Mouse (Mus musculus) heart, embryonic 16.5 days (tissue): ENCODE results near the gene Cpb1. TPM values are rescaled to one million over a fixed set of nuclear protein-coding genes. Genes with fewer than 3 reads are reported as not detected.

ENCODE experiments used
- ATAC-seq: fragments of 200-750 bp; cut with Nextera tagmentation; replicated peaks from 2 replicates; pipeline ENCODE4 v1.8.0; 2017; ENCODE audit warnings: moderate number of reproducible peaks; ENCODE audit not compliant: insufficient read depth, low FRiP score; ENCODE audit errors: extremely low read depth
- H3K27ac ChIP-seq: fragments of 300-500 bp; sonication (generic); 2 replicates; pipeline ENCODE4 v1.5.1; 2014; ENCODE audit warnings: mild to moderate bottlenecking, low read length, control low read depth, moderate library complexity
- H3K27me3 ChIP-seq: fragments of 300-500 bp; sonication (generic); 2 replicates; pipeline ENCODE4 v1.6.1; 2014; ENCODE audit warnings: low read length, mixed read lengths; ENCODE audit not compliant: control insufficient read depth, insufficient read depth
- H3K36me3 ChIP-seq: fragments of 300-500 bp; sonication (generic); 2 replicates; pipeline ENCODE4 v1.6.1; 2014; ENCODE audit not compliant: control insufficient read depth, insufficient read depth
- H3K4me1 ChIP-seq: fragments of 300-500 bp; sonication (generic); 2 replicates; pipeline ENCODE4 v1.6.1; 2014; ENCODE audit warnings: low read length, mixed read lengths; ENCODE audit not compliant: control insufficient read depth, insufficient read depth
- H3K4me2 ChIP-seq: fragments of 300-500 bp; sonication (generic); 2 replicates; pipeline ENCODE4 v1.6.1; 2014; ENCODE audit warnings: low read depth, mild to moderate bottlenecking, control low read depth, low read length
- H3K4me3 ChIP-seq: fragments of 300-500 bp; sonication (generic); 2 replicates; pipeline ENCODE4 v1.5.1; 2014; ENCODE audit warnings: mild to moderate bottlenecking, control low read depth, low read length
- H3K9ac ChIP-seq: fragments of 300-500 bp; sonication (generic); 2 replicates; pipeline ENCODE4 v1.6.1; 2014; ENCODE audit warnings: low read length, control low read depth
- H3K9me3 ChIP-seq: fragments of 300-500 bp; sonication (generic); replicated peaks from 2 replicates; pipeline ENCODE4 v1.6.1; 2016; ENCODE audit warnings: low read length; ENCODE audit not compliant: control insufficient read depth
- WGBS: fragments of 180-500 bp; shearing (Covaris S2); extraction: QIAGEN DNeasy Blood & Tissue Kit; methylation state at CpG from one replicate; pipeline ENCODE4 v1.1.7; 2014; 5-methylcytosine and 5-hydroxymethylcytosine counted together
- polyA plus RNA-seq: library from polyadenylated mRNA; unstranded; fragments of >200 nt; fragmentation: Nextera tagmentation; extraction: Ambion mirVana; gene quantifications from 2 replicates; pipeline ENCODE4 v1.2.1, GENCODE M21; 2015

The Cpb1 gene
- polyA plus RNA-seq, 1 experiment from 2014 or later, result 0.25 TPM

DNA sequence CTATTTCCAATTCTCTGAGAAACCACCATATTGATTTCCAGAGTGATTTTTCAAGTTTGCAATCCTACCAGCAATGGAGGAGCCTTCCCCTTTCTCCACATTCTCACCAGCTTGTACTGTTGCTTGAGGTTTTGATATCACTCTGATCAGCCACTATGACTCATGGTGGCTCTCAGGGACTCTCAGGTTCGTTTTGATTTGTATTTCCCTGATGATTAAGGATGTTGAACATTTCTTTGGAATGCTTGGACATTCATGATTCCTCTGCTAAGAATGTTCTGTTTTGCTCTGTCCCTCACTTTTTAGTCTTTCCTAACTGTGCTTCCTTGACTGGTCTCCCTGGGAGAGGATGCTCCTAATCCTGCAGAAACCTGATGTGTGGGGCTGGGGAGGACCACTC, 6.3 kb upstream of the Cpb1 start:
- no peaks in the 10 kb centered on the region for H3K36me3 ChIP-seq
- no peaks in the 10 kb centered on the region for H3K9me3 ChIP-seq
- no peaks in the 10 kb centered on the region for H3K4me1 ChIP-seq
- no peak overlapping the region for H3K4me2 ChIP-seq
- H3K9ac ChIP-seq, result no peak overlapping the region
- no peak overlapping the region for H3K4me3 ChIP-seq
- ATAC-seq, result no peak
- no peak overlapping the region for H3K27ac ChIP-seq
- no peaks in the 10 kb centered on the region for H3K27me3 ChIP-seq
- WGBS, result 42% methylated on average over 1 of the region's 1 CpGs

DNA sequence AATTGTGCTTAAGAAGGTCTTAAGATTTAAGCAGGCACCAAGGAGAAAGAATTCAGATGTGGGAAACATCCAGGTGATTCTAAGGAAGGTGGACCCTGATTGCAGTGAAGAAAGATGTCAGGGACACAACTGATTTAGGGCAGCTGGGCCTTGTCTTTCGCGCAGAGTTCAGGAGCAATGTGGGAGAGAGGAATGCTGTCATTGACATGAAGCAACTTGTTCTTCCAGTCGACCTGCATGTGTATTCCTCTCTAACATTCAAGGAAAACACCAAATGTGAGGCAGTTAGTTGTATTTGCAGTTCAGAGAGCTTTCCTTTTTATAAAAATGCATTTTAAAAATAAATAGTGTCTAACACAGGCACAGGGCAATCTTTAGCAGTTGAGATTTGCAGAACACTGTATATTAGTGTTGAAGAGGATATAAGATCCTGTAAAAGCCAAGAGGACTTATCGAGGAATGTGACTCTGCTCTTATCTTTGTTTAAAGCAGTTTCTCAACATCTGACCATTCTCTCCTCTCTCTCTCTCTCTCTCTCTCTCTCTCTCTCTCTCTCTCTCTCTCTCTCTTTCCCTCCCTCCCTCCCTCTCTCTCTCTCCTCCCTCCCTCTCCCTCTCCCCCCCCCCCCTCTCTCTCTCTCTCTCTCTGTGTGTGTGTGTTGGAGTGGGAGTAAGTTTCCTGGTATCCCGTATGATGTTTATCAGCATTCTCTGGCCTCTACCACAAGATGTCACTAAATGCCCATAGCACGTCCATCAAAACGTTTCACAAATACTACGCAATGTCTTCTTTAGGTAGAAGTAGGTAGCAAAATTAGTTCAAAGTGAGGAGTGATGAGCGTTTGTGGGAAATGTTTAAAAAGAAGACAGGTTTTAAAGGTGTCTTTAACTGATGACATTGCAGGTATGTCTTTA, 20.7 kb downstream of the Cpb1 start:
- Histone ChIP-seq H3K27me3 (no peaks in the 10 kb centered on the region), H3K4me2 (no peak overlapping the region), H3K9me3 (no peaks in the 10 kb centered on the region), H3K27ac (no peak overlapping the region), H3K9ac (no peak overlapping the region), H3K4me1 (peaks cover 5% of the 10 kb centered on the region; the same call in 1 of the 2 replicates), H3K36me3 (no peaks in the 10 kb centered on the region), H3K4me3 (no peak overlapping the region)
- 28% methylated on average over 9 of the region's 9 CpGs for WGBS
- no peak for ATAC-seq

DNA sequence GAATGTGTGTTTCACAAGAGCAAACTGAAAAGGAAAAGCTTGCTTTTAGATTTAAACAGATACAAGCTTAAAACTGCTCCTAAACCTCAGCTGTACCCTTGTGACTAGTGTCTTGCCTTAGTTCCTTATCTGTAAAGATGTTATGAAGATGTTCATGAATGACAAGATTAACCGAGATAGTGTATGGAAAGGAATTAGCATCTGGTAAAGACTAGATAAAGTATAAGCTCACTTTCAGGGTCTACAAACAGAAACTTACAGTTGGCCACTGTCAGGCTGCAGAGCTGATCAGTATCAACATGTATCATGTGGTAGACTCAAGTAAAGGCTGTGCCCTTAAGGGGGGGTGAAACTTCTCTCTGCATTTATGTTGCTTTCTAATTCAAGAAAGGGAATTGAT, 31.6 kb downstream of the Cpb1 start:
- Histone ChIP-seq H3K4me3 (no peak overlapping the region), H3K9me3 (no peaks in the 10 kb centered on the region), H3K36me3 (no peaks in the 10 kb centered on the region), H3K27ac (no peak overlapping the region), H3K9ac (no peak overlapping the region), H3K4me2 (no peak overlapping the region), H3K27me3 (no peaks in the 10 kb centered on the region), H3K4me1 (no peaks in the 10 kb centered on the region)
- WGBS, result 70% methylated on average over 1 of the region's 1 CpGs
- ATAC-seq, result no peak

DNA sequence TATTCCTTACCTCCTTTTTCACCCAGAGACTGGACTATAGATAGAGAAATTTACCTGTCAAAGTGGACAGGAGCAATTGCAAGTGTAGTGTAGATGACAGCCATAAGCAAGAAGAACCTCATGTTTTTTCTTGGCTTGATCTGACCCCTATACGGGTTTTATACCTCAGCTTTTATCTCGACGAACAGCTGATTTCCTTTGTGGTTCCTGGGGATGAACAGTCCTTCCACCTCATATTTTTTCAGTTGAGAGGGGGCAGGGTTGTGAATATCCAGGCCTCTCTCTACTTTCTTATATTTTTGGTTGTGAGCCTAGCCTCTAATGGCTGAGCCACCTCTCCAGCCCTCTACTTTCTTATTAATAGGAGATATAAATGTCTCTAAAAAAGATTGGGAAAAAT, 33.5 kb downstream of the Cpb1 start, which contains the start of gene Cpa3:
Gene Cpa3, minus strand, starts transcription at position 132 of the 400 bp plus-strand sequence.
- no peak for ATAC-seq
- Histone ChIP-seq H3K4me3 (no peak within 1 kb of the TSS), H3K9me3 (no peaks in the 10 kb centered on the region), H3K4me1 (no peaks in the 10 kb centered on the region), H3K36me3 (no peaks in the 10 kb centered on the region), H3K9ac (no peak within 1 kb of the TSS), H3K27me3 (no peaks in the 10 kb centered on the region), H3K4me2 (no peak within 1 kb of the TSS), H3K27ac (no peak within 1 kb of the TSS)
- WGBS, result 59% methylated on average over 3 of the region's 3 CpGs

DNA sequence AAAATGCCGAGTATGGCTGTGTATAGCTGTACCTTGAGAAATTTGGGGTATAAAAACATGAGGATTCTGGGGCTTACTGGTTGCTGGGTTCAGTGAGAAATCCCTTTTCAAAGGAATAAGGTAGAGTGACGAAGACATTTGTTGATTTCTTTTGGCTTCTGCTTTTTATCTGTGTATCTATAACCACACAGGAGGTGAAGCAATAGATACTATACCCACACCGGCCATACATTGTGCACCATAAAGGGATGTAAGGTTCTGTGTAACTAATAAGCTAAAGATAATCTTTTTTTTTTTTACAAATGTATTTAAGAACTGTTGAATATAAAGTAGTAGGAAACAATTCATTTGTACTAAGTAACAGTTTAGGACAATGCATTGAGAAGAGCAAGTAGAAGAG, 35.8 kb downstream of the Cpb1 start:
- no peak overlapping the region for H3K27ac ChIP-seq
- no peak overlapping the region for H3K9ac ChIP-seq
- H3K9me3 ChIP-seq, result no peaks in the 10 kb centered on the region
- no peak for ATAC-seq
- no peaks in the 10 kb centered on the region for H3K27me3 ChIP-seq
- no peak overlapping the region for H3K4me3 ChIP-seq
- H3K36me3 ChIP-seq, result no peaks in the 10 kb centered on the region
- 80% methylated on average over 3 of the region's 3 CpGs for WGBS
- no peak overlapping the region for H3K4me2 ChIP-seq
- no peaks in the 10 kb centered on the region for H3K4me1 ChIP-seq

DNA sequence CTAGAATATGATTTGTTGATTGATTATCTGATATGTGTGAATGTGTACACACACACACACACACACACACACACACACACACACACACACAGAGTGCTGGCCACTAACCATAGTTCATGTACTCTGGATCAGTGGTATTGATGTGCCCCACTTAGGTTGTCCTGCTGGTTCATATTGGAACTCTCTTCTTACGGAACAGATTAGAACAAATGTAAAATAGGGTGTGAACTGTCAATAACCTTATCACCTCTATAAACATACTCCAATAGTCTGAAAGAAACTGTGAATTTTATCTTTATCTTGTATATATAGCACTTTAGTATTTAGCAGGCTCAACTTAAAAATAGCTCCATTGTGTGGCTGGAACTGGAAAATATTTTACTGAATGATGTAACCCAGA, 38.6 kb downstream of the Cpb1 start:
- Histone ChIP-seq H3K4me3 (no peak overlapping the region), H3K4me1 (no peaks in the 10 kb centered on the region), H3K27ac (no peak overlapping the region), H3K4me2 (no peak overlapping the region), H3K9me3 (no peaks in the 10 kb centered on the region), H3K36me3 (no peaks in the 10 kb centered on the region), H3K9ac (no peak overlapping the region), H3K27me3 (no peaks in the 10 kb centered on the region)
- 38% methylated on average over 1 of the region's 1 CpGs for WGBS
- no peak for ATAC-seq

DNA sequence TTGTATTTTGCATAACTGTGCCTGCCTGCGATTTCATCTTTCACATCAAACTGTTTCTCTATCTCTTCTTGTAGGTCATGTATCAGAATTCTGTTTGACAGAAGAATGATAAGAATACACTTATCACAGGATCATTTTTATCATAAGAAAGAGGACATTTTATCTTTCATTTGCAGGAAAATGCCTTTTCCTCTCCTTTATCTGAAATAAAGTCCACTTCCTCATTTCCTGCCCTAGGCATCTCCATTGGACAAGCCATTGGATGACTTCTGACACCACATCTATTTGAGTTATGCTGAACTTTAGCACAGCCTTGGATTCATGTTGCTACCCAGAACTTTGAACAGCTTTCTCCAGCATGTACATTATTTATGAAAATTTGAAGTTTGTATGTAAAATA, 46.5 kb downstream of the Cpb1 start:
- no peak overlapping the region for H3K27ac ChIP-seq
- H3K4me2 ChIP-seq, result no peak overlapping the region
- no peaks in the 10 kb centered on the region for H3K27me3 ChIP-seq
- no peak for ATAC-seq
- no peak overlapping the region for H3K9ac ChIP-seq
- H3K36me3 ChIP-seq, result no peaks in the 10 kb centered on the region
- WGBS, result 80% methylated on average over 1 of the region's 1 CpGs
- H3K4me1 ChIP-seq, result no peaks in the 10 kb centered on the region
- no peaks in the 10 kb centered on the region for H3K9me3 ChIP-seq
- H3K4me3 ChIP-seq, result no peak overlapping the region

DNA sequence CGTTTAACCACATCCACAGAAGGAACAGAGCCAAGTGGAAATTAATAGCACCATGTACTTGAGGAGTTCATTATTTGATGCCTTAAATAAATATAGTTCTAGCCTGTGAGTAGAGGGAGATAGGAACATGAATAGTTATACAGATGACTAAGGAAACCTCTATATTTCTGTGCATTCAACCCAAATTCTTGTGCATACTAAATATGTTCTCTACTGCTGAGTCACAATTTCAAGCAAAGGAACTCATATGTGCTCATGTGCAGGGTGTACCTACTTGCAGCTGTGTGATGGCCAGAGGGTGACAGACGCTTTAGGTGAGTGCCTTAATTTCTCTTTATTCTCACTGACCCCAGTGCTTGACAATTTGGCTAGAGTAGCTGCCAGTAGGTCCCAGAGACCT, 50.1 kb downstream of the Cpb1 start:
- Histone ChIP-seq H3K4me1 (no peaks in the 10 kb centered on the region), H3K36me3 (no peaks in the 10 kb centered on the region), H3K4me3 (no peak overlapping the region), H3K27ac (no peak overlapping the region), H3K9me3 (no peaks in the 10 kb centered on the region), H3K27me3 (no peaks in the 10 kb centered on the region), H3K9ac (no peak overlapping the region), H3K4me2 (no peak overlapping the region)
- 57% methylated on average over 2 of the region's 2 CpGs for WGBS
- no peak for ATAC-seq

DNA sequence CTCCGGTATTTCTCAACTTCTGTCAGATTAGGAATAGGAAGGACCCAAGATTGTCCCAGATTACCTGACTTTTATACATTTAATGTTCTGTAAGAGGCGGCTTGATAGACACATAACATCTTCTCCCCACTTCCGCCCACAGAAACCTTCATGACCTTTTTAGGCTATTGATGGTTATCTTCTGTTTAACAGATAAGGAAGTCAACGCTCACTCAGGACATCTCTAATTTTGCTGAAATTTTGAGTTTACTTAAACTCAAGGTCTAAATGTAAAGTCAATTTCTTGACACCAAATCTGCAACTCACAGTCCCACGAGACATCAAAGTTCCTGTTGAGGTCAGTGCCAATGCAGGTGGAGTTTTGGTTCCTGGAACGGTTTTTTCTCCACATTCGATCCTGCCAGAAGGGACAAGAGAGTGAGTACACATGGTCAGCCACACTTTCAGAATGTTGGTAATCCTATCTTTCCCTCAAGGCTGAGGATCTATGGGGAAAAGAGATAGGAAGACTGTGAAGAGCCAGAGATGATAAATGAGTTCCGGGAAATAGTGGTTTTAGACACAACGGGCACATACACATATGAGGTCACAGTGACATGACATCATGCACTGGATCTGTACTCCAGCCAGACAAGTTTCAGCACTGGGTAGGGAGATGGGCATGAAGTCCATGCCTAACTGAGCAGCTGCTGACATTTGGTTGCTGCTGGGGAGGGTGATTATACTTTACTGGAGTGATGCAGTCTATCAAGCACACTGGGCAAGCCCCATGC, 52.4 kb downstream of the Cpb1 start:
- Histone ChIP-seq H3K4me1 (no peaks in the 10 kb centered on the region), H3K27ac (no peak overlapping the region), H3K9me3 (no peaks in the 10 kb centered on the region), H3K9ac (no peak overlapping the region), H3K4me2 (no peak overlapping the region), H3K36me3 (no peaks in the 10 kb centered on the region), H3K27me3 (no peaks in the 10 kb centered on the region), H3K4me3 (no peak overlapping the region)
- 68% methylated on average over 9 of the region's 9 CpGs for WGBS
- ATAC-seq, result no peak
